Mouse (Mus musculus): ENCODE measurements around the gene Mef2c. TPM values are rescaled to one million over a fixed set of nuclear protein-coding genes. Genes with fewer than 3 reads are reported as not detected.
A peak's percentile ranks its signal among the peaks of the same experiment; 100 is the strongest.

Gene Mef2c
- total RNA-seq, 2 experiments from 2014 or later = 119 to 131 TPM

GRCm38 (mm10) chr13:83588186-83588585 lies 84.4 kb downstream of the Mef2c start:
- no peak for TF ChIP-seq CTCF (conservative IDR thresholded peaks at IDR 0.05)
- no peak overlapping the region for H3K27ac ChIP-seq
- no peak for DNase-seq (ENCODE audit: low spot score in 2 of 2)

GRCm38 (mm10) chr13:83590886-83591285 lies 87.1 kb downstream of the Mef2c start:
- no peak for TF ChIP-seq CTCF (conservative IDR thresholded peaks at IDR 0.05)
- Histone ChIP-seq H3K4me3 (no peak overlapping the region), H3K27ac (no peak overlapping the region)
- no peak for DNase-seq (ENCODE audit: low spot score in 2 of 2)

More at GRCm38 (mm10) chr13:83588186-83588585, 84.4 kb downstream of the Mef2c start:
- H3K4me3 ChIP-seq = no peak overlapping the region

- TF ChIP-seq CTCF (conservative IDR thresholded peaks at IDR 0.05) = no peak
- no peak for DNase-seq (ENCODE audit: low spot score in 2 of 2)
- H3K4me3 ChIP-seq = no peak overlapping the region
These were observed 91.6 kb downstream of the Mef2c start for GRCm38 (mm10) chr13:83595429-83595828.

GRCm38 (mm10) chr13:83596989-83597738 lies 93.3 kb downstream of the Mef2c start:
- no peak overlapping the region for H3K4me3 ChIP-seq
- no peak for TF ChIP-seq CTCF (conservative IDR thresholded peaks at IDR 0.05)
- no peak overlapping the region for H3K27ac ChIP-seq
- no peak for DNase-seq (ENCODE audit: low spot score in 2 of 2)

More at GRCm38 (mm10) chr13:83595429-83595828, 91.6 kb downstream of the Mef2c start:
- H3K27ac ChIP-seq = no peak overlapping the region

- no peak for DNase-seq (ENCODE audit: low spot score in 2 of 2)
- Histone ChIP-seq H3K27ac (no peak overlapping the region), H3K4me3 (no peak overlapping the region)
- no peak for TF ChIP-seq CTCF (conservative IDR thresholded peaks at IDR 0.05)
These were observed 93.9 kb downstream of the Mef2c start for GRCm38 (mm10) chr13:83597739-83598210.

GRCm38 (mm10) chr13:83600301-83600700 lies 96.5 kb downstream of the Mef2c start:
- no peak for DNase-seq (ENCODE audit: low spot score in 2 of 2)
- Histone ChIP-seq H3K27ac (no peak overlapping the region), H3K4me3 (no peak overlapping the region)
- TF ChIP-seq CTCF (conservative IDR thresholded peaks at IDR 0.05) = no peak

- no peak overlapping the region for H3K27ac ChIP-seq
- DNase-seq (ENCODE audit: low spot score in 2 of 2) = no peak
- no peak for TF ChIP-seq CTCF (conservative IDR thresholded peaks at IDR 0.05)
- no peak overlapping the region for H3K4me3 ChIP-seq
These were observed 97.9 kb downstream of the Mef2c start for GRCm38 (mm10) chr13:83601741-83602140.

- H3K4me3 ChIP-seq = no peak overlapping the region
- peak overlapping the region; percentile 58; the same call in 1 of the 2 replicates for H3K27ac ChIP-seq
- DNase-seq (ENCODE audit: low spot score in 2 of 2) = no peak
- TF ChIP-seq CTCF (conservative IDR thresholded peaks at IDR 0.05) = no peak
These were observed 99.8 kb downstream of the Mef2c start for GRCm38 (mm10) chr13:83603373-83604265.

GRCm38 (mm10) chr13:83604320-83604719 lies 100.5 kb downstream of the Mef2c start:
- no peak for TF ChIP-seq CTCF (conservative IDR thresholded peaks at IDR 0.05)
- Histone ChIP-seq H3K4me3 (no peak overlapping the region), H3K27ac (peak overlapping the region; percentile 58; the same call in 1 of the 2 replicates)
- no peak for DNase-seq (ENCODE audit: low spot score in 2 of 2)

GRCm38 (mm10) chr13:83604785-83605184 lies 101.0 kb downstream of the Mef2c start:
- TF ChIP-seq CTCF (conservative IDR thresholded peaks at IDR 0.05) = no peak
- DNase-seq (ENCODE audit: low spot score in 2 of 2) = no peak

GRCm38 (mm10) chr13:83607883-83608581 lies 104.2 kb downstream of the Mef2c start:
- no peak for TF ChIP-seq CTCF (conservative IDR thresholded peaks at IDR 0.05)
- 0 out of 2 replicates have a peak overlapping the region, but pooled peaks have one; percentile 61 for H3K27ac ChIP-seq
- no peak for DNase-seq (ENCODE audit: low spot score in 2 of 2)
- H3K4me3 ChIP-seq = no peak overlapping the region

More at GRCm38 (mm10) chr13:83604785-83605184, 101.0 kb downstream of the Mef2c start:
- 0 out of 2 replicates have a peak overlapping the region, but pooled peaks have one; percentile 40 for H3K27ac ChIP-seq
- H3K4me3 ChIP-seq = no peak overlapping the region

- Histone ChIP-seq H3K27ac (peak overlapping the region; percentile 61), H3K4me3 (no peak overlapping the region)
- no peak for TF ChIP-seq CTCF (conservative IDR thresholded peaks at IDR 0.05)
- DNase-seq (ENCODE audit: low spot score in 2 of 2) = no peak
These were observed 105.2 kb downstream of the Mef2c start for GRCm38 (mm10) chr13:83608851-83609516.

Data from layer of hippocampus, adult 2 months (tissue).